Mouse (Mus musculus): Measurements from ENCODE around the gene Man1a. TPM values are rescaled to one million over a fixed set of nuclear protein-coding genes. Genes with fewer than 3 reads are reported as not detected.

Gene Man1a
- polyA plus RNA-seq, 1 experiment, result 3.0 TPM

DNA sequence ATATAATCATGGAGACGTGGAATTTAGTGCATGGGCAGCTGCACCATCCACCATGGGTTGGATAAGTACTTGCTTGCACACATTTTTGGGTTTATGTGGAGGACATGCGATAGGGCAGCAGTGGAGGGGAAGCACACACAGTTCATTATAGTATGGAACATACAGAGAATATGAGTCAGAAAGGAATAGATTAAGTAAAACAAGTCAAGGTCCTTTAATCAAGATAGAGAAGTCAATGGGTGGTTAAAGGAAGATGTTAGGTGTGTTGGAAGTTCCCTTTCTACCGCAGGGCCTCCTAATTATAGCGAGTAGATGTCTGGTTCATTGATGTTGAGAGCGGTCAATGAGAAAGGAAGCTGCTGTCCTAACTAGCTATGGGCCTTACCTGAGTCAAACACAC, 91.5 kb downstream of the Man1a start:
- H3K36me3 ChIP-seq (ENCODE audit: control insufficient read depth, insufficient read depth), result no peaks in the 10 kb centered on the region
- H3K79me2 ChIP-seq (ENCODE audit: control insufficient read depth, insufficient read depth), result no peaks in the 10 kb centered on the region
- no peak for TF ChIP-seq TCF3 (IDR thresholded peaks at IDR 0.05; ENCODE audit: insufficient read length, low read depth)
- no peak for TF ChIP-seq TCF12 (IDR thresholded peaks at IDR 0.05; ENCODE audit: insufficient read depth, poor library complexity, severe bottlenecking)
- TF ChIP-seq MYOG (IDR thresholded peaks at IDR 0.05; ENCODE audit: control insufficient read depth in 1 of 3, insufficient read depth in 1 of 3, insufficient read length in 2 of 3, low read depth in 2 of 3), result no peak
- no peak for TF ChIP-seq USF1 (IDR thresholded peaks at IDR 0.05; ENCODE audit: low read depth)
- H3ac ChIP-seq (ENCODE audit: control insufficient read depth, insufficient read length), result no peak overlapping the region
- H3K4me3 ChIP-seq, result no peak overlapping the region
- no peak overlapping the region for H3K4me2 ChIP-seq (ENCODE audit: low read depth)
- H3K27me3 ChIP-seq (ENCODE audit: control insufficient read depth, insufficient read depth, insufficient read length), result no peaks in the 10 kb centered on the region

DNA sequence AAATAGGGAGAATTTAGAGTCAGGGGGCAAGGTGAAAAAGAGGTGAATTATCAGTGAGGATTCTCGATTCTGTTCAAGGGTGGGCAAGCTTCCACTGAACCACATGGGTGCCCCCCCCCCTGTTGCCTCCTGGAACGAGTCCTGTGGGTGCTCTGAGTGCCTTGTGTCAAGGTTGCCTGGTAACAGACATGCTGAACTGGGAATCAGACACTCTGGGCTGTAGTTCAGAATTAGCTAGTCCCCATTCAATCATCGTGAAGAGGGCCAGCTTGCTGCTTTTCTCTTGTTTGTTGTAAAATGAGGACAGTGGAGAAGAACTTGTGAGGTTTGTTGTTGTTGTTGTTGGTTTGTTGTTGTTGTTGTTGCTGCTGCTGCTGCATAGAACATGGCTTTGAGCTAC, 92.3 kb downstream of the Man1a start:
- Histone ChIP-seq H3K36me3 (ENCODE audit: control insufficient read depth, insufficient read depth) (no peaks in the 10 kb centered on the region), H3K79me2 (ENCODE audit: control insufficient read depth, insufficient read depth) (no peaks in the 10 kb centered on the region), H3K27me3 (ENCODE audit: control insufficient read depth, insufficient read depth, insufficient read length) (no peaks in the 10 kb centered on the region), H3K4me2 (ENCODE audit: low read depth) (no peak overlapping the region), H3ac (ENCODE audit: control insufficient read depth, insufficient read length) (no peak overlapping the region), H3K4me3 (no peak overlapping the region)
- TF ChIP-seq USF1 (IDR thresholded peaks at IDR 0.05; ENCODE audit: low read depth), result no peak
- no peak for TF ChIP-seq MYOG (IDR thresholded peaks at IDR 0.05; ENCODE audit: control insufficient read depth in 1 of 3, insufficient read depth in 1 of 3, insufficient read length in 2 of 3, low read depth in 2 of 3)
- no peak for TF ChIP-seq CEBPB (IDR thresholded peaks at IDR 0.05; ENCODE audit: insufficient read depth, poor library complexity, severe bottlenecking)
- no peak for TF ChIP-seq POLR2AphosphoS2 (IDR thresholded peaks at IDR 0.05; ENCODE audit: insufficient read length, low read depth)

DNA sequence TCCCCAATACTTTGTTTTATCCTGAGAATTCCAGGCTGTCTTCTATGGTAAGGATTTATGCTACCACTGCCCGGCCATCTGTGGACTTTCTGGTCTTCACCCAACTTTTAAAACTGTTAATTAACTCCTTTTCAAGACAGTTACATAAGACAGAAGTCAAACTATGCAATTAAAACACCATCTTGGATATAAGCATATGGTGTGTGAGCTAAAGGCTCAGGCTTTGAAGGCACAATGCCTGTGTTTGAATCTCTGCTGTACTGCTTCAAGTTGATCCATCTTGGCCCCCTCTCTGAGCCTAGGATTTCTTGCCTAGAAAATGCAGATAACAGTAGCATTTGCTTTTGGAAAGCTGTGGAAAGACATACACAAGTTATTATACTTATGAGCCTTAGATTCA, 97.8 kb downstream of the Man1a start:
- Histone ChIP-seq H3K4me2 (ENCODE audit: low read depth) (no peak overlapping the region), H3K27me3 (ENCODE audit: control insufficient read depth, insufficient read depth, insufficient read length) (no peaks in the 10 kb centered on the region), H3ac (ENCODE audit: control insufficient read depth, insufficient read length) (no peak overlapping the region), H3K36me3 (ENCODE audit: control insufficient read depth, insufficient read depth) (no peaks in the 10 kb centered on the region), H3K4me3 (no peak overlapping the region), H3K79me2 (ENCODE audit: control insufficient read depth, insufficient read depth) (no peaks in the 10 kb centered on the region)
- TF ChIP-seq MYOD1 (IDR thresholded peaks at IDR 0.05; ENCODE audit: control insufficient read depth in 1 of 3, insufficient read length in 2 of 3, low read depth in 2 of 3), result no peak

DNA sequence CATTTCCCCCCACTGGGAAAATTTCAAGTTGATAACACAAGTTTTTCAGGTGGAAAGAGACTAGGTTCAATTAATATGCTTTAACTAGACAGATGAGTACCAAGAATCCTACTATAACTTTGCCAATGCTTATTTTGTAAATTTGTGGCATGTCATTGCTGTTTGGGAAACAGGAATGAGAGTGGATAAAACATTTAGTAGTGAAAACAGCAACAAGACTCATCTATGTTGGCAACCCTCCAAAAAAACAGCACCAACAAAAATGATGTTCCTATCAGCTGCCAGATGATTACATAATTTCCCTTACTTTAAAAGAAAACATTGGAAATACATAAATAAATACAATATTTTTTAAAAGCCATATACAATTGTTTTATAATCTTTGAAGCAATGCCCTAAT, 102.2 kb downstream of the Man1a start:
- no peaks in the 10 kb centered on the region for H3K79me2 ChIP-seq (ENCODE audit: control insufficient read depth, insufficient read depth)
- TF ChIP-seq CEBPB (IDR thresholded peaks at IDR 0.05; ENCODE audit: insufficient read depth, poor library complexity, severe bottlenecking), result no peak
- no peak for TF ChIP-seq E2F4 (IDR thresholded peaks at IDR 0.05; ENCODE audit: insufficient read depth)
- no peak for TF ChIP-seq TCF3 (IDR thresholded peaks at IDR 0.05; ENCODE audit: insufficient read length, low read depth)
- TF ChIP-seq MAX (IDR thresholded peaks at IDR 0.05; ENCODE audit: low read depth), result no peak
- TF ChIP-seq MYOG (IDR thresholded peaks at IDR 0.05; ENCODE audit: control insufficient read depth in 1 of 3, insufficient read depth in 1 of 3, insufficient read length in 2 of 3, low read depth in 2 of 3), result no peak
- no peak for TF ChIP-seq SRF (IDR thresholded peaks at IDR 0.05; ENCODE audit: control insufficient read depth, insufficient read length, low read depth)
- no peak for TF ChIP-seq TCF12 (IDR thresholded peaks at IDR 0.05; ENCODE audit: insufficient read depth, poor library complexity, severe bottlenecking)
- H3K36me3 ChIP-seq (ENCODE audit: control insufficient read depth, insufficient read depth), result no peaks in the 10 kb centered on the region
- H3K4me2 ChIP-seq (ENCODE audit: low read depth), result no peak overlapping the region
- no peak overlapping the region for H3ac ChIP-seq (ENCODE audit: control insufficient read depth, insufficient read length)
- no peak overlapping the region for H3K4me3 ChIP-seq
- no peaks in the 10 kb centered on the region for H3K27me3 ChIP-seq (ENCODE audit: control insufficient read depth, insufficient read depth, insufficient read length)

DNA sequence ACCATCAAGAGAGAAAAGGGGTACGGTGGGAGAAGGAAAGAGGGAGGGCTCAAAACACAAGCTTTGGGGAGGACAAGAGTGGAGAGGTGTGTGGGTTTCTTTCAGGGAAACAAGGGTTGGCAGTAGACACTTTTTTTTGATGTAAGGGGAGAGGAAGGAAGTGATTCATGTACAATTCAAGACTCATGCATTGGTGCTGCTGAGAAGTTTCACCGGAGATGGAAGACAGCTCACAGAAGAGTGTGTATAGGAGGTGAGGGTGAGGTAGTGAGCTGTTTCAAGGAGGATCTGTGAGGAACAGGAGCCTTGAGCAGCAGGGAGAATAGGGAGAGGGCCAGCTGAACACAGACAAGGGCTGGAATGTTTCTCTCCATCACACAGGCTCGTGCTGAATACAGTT, 116.7 kb downstream of the Man1a start:
- H3K4me2 ChIP-seq (ENCODE audit: low read depth), result no peak overlapping the region

DNA sequence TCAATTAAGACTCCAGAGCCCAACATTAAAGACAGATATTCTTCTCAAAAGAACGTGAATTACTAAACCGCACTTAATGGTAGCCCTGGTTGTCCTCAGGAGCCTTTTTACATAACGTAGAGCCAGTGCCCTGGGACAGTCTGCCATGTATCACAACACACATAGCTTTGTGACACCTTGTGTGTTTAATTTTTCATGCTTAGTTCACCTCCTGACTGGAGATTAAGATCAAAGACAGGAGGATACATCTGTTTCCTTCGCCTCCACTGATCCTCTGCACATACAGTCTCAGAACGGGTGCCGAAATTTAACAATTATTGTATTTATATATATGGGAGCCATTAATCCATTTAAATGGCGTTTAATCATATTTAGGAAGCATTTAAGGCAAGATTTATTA, 134.8 kb downstream of the Man1a start:
- no peak for TF ChIP-seq MAX (IDR thresholded peaks at IDR 0.05; ENCODE audit: low read depth)
- no peak for TF ChIP-seq POLR2A (IDR thresholded peaks at IDR 0.05; ENCODE audit: insufficient read length, low read depth)
- TF ChIP-seq TCF3 (IDR thresholded peaks at IDR 0.05; ENCODE audit: insufficient read length, low read depth), result no peak
- no peak for TF ChIP-seq MYOG (IDR thresholded peaks at IDR 0.05; ENCODE audit: control insufficient read depth in 1 of 3, insufficient read depth in 1 of 3, insufficient read length in 2 of 3, low read depth in 2 of 3)
- TF ChIP-seq E2F4 (IDR thresholded peaks at IDR 0.05; ENCODE audit: insufficient read depth), result no peak
- no peak for TF ChIP-seq MYOD1 (IDR thresholded peaks at IDR 0.05; ENCODE audit: control insufficient read depth in 1 of 3, insufficient read length in 2 of 3, low read depth in 2 of 3)
- TF ChIP-seq USF1 (IDR thresholded peaks at IDR 0.05; ENCODE audit: low read depth), result no peak
- no peak for TF ChIP-seq POLR2AphosphoS2 (IDR thresholded peaks at IDR 0.05; ENCODE audit: insufficient read length, low read depth)
- TF ChIP-seq REST (IDR thresholded peaks at IDR 0.05; ENCODE audit: insufficient read depth, insufficient read length), result no peak
- no peak for TF ChIP-seq CEBPB (IDR thresholded peaks at IDR 0.05; ENCODE audit: insufficient read depth, poor library complexity, severe bottlenecking)
- TF ChIP-seq TCF12 (IDR thresholded peaks at IDR 0.05; ENCODE audit: insufficient read depth, poor library complexity, severe bottlenecking), result no peak
- no peak for TF ChIP-seq SRF (IDR thresholded peaks at IDR 0.05; ENCODE audit: control insufficient read depth, insufficient read length, low read depth)
- no peaks in the 10 kb centered on the region for H3K27me3 ChIP-seq (ENCODE audit: control insufficient read depth, insufficient read depth, insufficient read length)

More for the DNA sequence above, 116.7 kb downstream of the Man1a start:
- no peaks in the 10 kb centered on the region for H3K36me3 ChIP-seq (ENCODE audit: control insufficient read depth, insufficient read depth)
- no peaks in the 10 kb centered on the region for H3K27me3 ChIP-seq (ENCODE audit: control insufficient read depth, insufficient read depth, insufficient read length)
- no peaks in the 10 kb centered on the region for H3K79me2 ChIP-seq (ENCODE audit: control insufficient read depth, insufficient read depth)
- no peak overlapping the region for H3K4me3 ChIP-seq
- TF ChIP-seq MYOG (IDR thresholded peaks at IDR 0.05; ENCODE audit: control insufficient read depth in 1 of 3, insufficient read depth in 1 of 3, insufficient read length in 2 of 3, low read depth in 2 of 3) (no peak), MYOD1 (IDR thresholded peaks at IDR 0.05; ENCODE audit: control insufficient read depth in 1 of 3, insufficient read length in 2 of 3, low read depth in 2 of 3) (no peak), CEBPB (IDR thresholded peaks at IDR 0.05; ENCODE audit: insufficient read depth, poor library complexity, severe bottlenecking) (no peak), TCF12 (IDR thresholded peaks at IDR 0.05; ENCODE audit: insufficient read depth, poor library complexity, severe bottlenecking) (no peak), POLR2A (IDR thresholded peaks at IDR 0.05; ENCODE audit: insufficient read length, low read depth) (no peak), USF1 (IDR thresholded peaks at IDR 0.05; ENCODE audit: low read depth) (no peak), POLR2AphosphoS2 (IDR thresholded peaks at IDR 0.05; ENCODE audit: insufficient read length, low read depth) (no peak), E2F4 (IDR thresholded peaks at IDR 0.05; ENCODE audit: insufficient read depth) (no peak), MAX (IDR thresholded peaks at IDR 0.05; ENCODE audit: low read depth) (no peak), TCF3 (IDR thresholded peaks at IDR 0.05; ENCODE audit: insufficient read length, low read depth) (no peak), REST (IDR thresholded peaks at IDR 0.05; ENCODE audit: insufficient read depth, insufficient read length) (no peak), SRF (IDR thresholded peaks at IDR 0.05; ENCODE audit: control insufficient read depth, insufficient read length, low read depth) (no peak)
- H3ac ChIP-seq (ENCODE audit: control insufficient read depth, insufficient read length), result no peak overlapping the region

More for the DNA sequence above, 134.8 kb downstream of the Man1a start:
- Histone ChIP-seq H3K4me2 (ENCODE audit: low read depth) (no peak overlapping the region), H3ac (ENCODE audit: control insufficient read depth, insufficient read length) (no peak overlapping the region), H3K4me3 (no peak overlapping the region), H3K79me2 (ENCODE audit: control insufficient read depth, insufficient read depth) (no peaks in the 10 kb centered on the region), H3K36me3 (ENCODE audit: control insufficient read depth, insufficient read depth) (no peaks in the 10 kb centered on the region)
